Mouse (Mus musculus) left cerebral cortex, adult 2 months (tissue): ENCODE data around the gene Mctp2. TPM values are rescaled to one million over a fixed set of nuclear protein-coding genes. Genes with fewer than 3 reads are reported as not detected.

Experiments
- DNase-seq, 2 experiments: peaks; one replicate each; pipeline ENCODE4 v3.0.0; 2021 to 2022; ENCODE audit warnings: low spot score in 2 of 2, mixed read lengths in 1 of 2; ENCODE audit errors: extremely low spot score in 1 of 2
- H3K27ac ChIP-seq: fragments of 200-600 bp; 2 replicates; pipeline ENCODE4 v1.8.1; 2022
- H3K4me3 ChIP-seq: fragments of 200-600 bp; 2 replicates; pipeline ENCODE4 v1.8.1; 2022
- CTCF ChIP-seq: fragments of 200-600 bp; IDR thresholded peaks from 2 replicates; pipeline ENCODE4 v1.8.1; 2022; ENCODE audit warnings: antibody characterized with exemption, mild to moderate bottlenecking, moderate library complexity
- intact Hi-C: fragments of 180-260 bp; cut with DNase I; formaldehyde crosslinking; loops from one replicate; pipeline ENCODE4 v1.15.1; 2025
- total RNA-seq, 2 experiments: library from RNA; stranded (reverse); gene quantifications; 2 replicates each; pipeline ENCODE4 v1.2.3; 2021

Gene Mctp2
- total RNA-seq, 2 experiments from 2014 or later: 1.5 to 2.2 TPM

- TF ChIP-seq CTCF: no peak
- Histone ChIP-seq H3K27ac (no peak overlapping the region), H3K4me3 (no peak overlapping the region)
- DNase-seq: peak in 1 of 2 experiments; percentile 16
- intact Hi-C loops: no loop called here
Observed at GRCm38 (mm10) chr7:72047588-72048585, 258.5 kb downstream of the Mctp2 start.
